Mouse (Mus musculus): ENCODE measurements around the gene Ap5b1. TPM values are rescaled to one million over a fixed set of nuclear protein-coding genes. Genes with fewer than 3 reads are reported as not detected.

The Ap5b1 gene
- total RNA-seq, 1 experiment = 6.4 TPM

DNA sequence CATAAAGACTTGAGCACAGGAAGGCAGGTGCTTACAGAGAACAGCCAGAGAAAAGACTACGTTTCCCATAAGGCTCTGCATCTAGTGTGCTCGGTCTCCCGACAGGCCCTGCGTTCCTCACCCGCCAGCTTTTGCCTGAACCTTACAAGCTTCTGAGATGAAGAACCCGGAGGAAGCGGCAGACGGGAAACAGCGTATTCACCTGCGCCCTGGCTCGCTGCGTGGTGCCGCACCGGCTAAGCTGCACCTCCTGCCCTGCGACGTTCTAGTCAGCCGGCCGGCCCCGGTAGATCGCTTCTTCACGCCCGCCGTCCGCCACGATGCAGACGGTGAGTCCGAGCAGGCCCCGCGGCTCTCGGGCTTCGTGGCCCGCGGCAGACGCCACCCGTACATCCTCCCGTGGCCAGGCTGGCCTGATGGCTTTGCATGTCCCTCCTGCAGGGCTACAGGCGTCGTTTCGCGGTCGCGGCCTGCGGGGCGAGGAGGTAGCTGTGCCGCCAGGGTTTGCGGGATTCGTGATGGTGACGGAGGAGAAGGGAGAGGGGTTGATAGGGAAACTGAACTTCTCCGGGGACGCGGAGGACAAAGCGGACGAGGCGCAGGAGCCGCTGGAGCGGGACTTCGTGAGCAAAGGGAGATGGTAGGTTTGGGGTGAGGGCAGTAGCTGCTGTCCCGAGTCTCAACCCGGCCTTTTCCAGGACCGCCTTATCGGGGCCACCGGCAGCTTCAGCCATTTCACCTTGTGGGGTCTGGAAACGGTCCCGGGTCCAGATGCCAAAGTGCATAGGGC, 34.1 kb downstream of the Ap5b1 start, which contains the start of gene Rnaseh2c:
Rnaseh2c (plus strand) TSS at position 122 of the 790 bp plus-strand sequence.
- Histone ChIP-seq H3K36me3 (ENCODE audit: control insufficient read depth, insufficient read depth, low read length, poor library complexity, severe bottlenecking) (peaks cover 38% of the 10 kb centered on the region), H3K9ac (ENCODE audit: insufficient read depth, low read depth, low read length, poor library complexity, severe bottlenecking) (peak within 1 kb of the TSS; percentile 88), H3K4me3 (ENCODE audit: insufficient read depth in 1 of 2, low read depth in 1 of 2, low read length in 2 of 2, poor library complexity in 1 of 2, severe bottlenecking in 1 of 2) (peak within 1 kb of the TSS; percentile 80 to 96), H3K4me1 (ENCODE audit: control insufficient read depth in 2 of 2, insufficient read depth in 2 of 2, low read length in 2 of 2, poor library complexity in 1 of 2) (peaks cover 0 to 5% of the 10 kb centered on the region in 2 experiments; a peak in 3 of 4 replicates), H3K9me3 (ENCODE audit: control insufficient read depth, insufficient read depth, low read depth, low read length) (no peaks in the 10 kb centered on the region), H3K27ac (ENCODE audit: insufficient read depth, low read depth, low read length, poor library complexity, severe bottlenecking) (peak within 1 kb of the TSS; percentile 8)
- in situ Hi-C loops (cut with MboI; ENCODE audit: low sequenced_read_pairs in 2 of 2, unreplicated experiment in 2 of 2) = no loop called here
- peak; percentile 65 for DNase-seq (ENCODE audit: low read depth, low spot score)
- TF ChIP-seq ZNF384 (IDR thresholded peaks at IDR 0.05; ENCODE audit: low read depth, low read length) (no peak), MAFK (IDR thresholded peaks at IDR 0.05; ENCODE audit: insufficient read depth, low read depth, low read length) (no peak), CHD2 (IDR thresholded peaks at IDR 0.05; ENCODE audit: low read depth, low read length) (no peak), ZC3H11A (IDR thresholded peaks at IDR 0.05; ENCODE audit: borderline replicate concordance, low read depth, low read length) (no peak), HCFC1 (IDR thresholded peaks at IDR 0.05; ENCODE audit: borderline replicate concordance, insufficient read depth, low read length) (peak; percentile 98)

- TF ChIP-seq ZNF384 (IDR thresholded peaks at IDR 0.05; ENCODE audit: low read depth, low read length) = no peak
- no peak for TF ChIP-seq HCFC1 (IDR thresholded peaks at IDR 0.05; ENCODE audit: borderline replicate concordance, insufficient read depth, low read length)
- TF ChIP-seq CHD2 (IDR thresholded peaks at IDR 0.05; ENCODE audit: low read depth, low read length) = no peak
- no peak for TF ChIP-seq MAFK (IDR thresholded peaks at IDR 0.05; ENCODE audit: insufficient read depth, low read depth, low read length)
- TF ChIP-seq ZC3H11A (IDR thresholded peaks at IDR 0.05; ENCODE audit: borderline replicate concordance, low read depth, low read length) = no peak
- no peak overlapping the region for H3K9ac ChIP-seq (ENCODE audit: insufficient read depth, low read depth, low read length, poor library complexity, severe bottlenecking)
- no peaks in the 10 kb centered on the region for H3K9me3 ChIP-seq (ENCODE audit: control insufficient read depth, insufficient read depth, low read depth, low read length)
- in situ Hi-C loops (cut with MboI; ENCODE audit: low sequenced_read_pairs in 2 of 2, unreplicated experiment in 2 of 2) = no loop called here
- peaks cover 0 to 5% of the 10 kb centered on the region in 2 experiments; a peak in 3 of 4 replicates for H3K4me1 ChIP-seq (ENCODE audit: control insufficient read depth in 2 of 2, insufficient read depth in 2 of 2, low read length in 2 of 2, poor library complexity in 1 of 2)
- peaks cover 54% of the 10 kb centered on the region for H3K36me3 ChIP-seq (ENCODE audit: control insufficient read depth, insufficient read depth, low read length, poor library complexity, severe bottlenecking)
- H3K4me3 ChIP-seq (ENCODE audit: insufficient read depth in 1 of 2, low read depth in 1 of 2, low read length in 2 of 2, poor library complexity in 1 of 2, severe bottlenecking in 1 of 2) = no peak overlapping the region
- H3K27ac ChIP-seq (ENCODE audit: insufficient read depth, low read depth, low read length, poor library complexity, severe bottlenecking) = no peak overlapping the region
- no peak for DNase-seq (ENCODE audit: low read depth, low spot score)
These were observed 35.8 kb downstream of the Ap5b1 start for GRCm38 (mm10) chr19:5603664-5604063.

- TF ChIP-seq ZC3H11A (IDR thresholded peaks at IDR 0.05; ENCODE audit: borderline replicate concordance, low read depth, low read length) (no peak), MAFK (IDR thresholded peaks at IDR 0.05; ENCODE audit: insufficient read depth, low read depth, low read length) (no peak), HCFC1 (IDR thresholded peaks at IDR 0.05; ENCODE audit: borderline replicate concordance, insufficient read depth, low read length) (no peak), CHD2 (IDR thresholded peaks at IDR 0.05; ENCODE audit: low read depth, low read length) (no peak), ZNF384 (IDR thresholded peaks at IDR 0.05; ENCODE audit: low read depth, low read length) (no peak)
- peaks cover 58% of the 10 kb centered on the region for H3K36me3 ChIP-seq (ENCODE audit: control insufficient read depth, insufficient read depth, low read length, poor library complexity, severe bottlenecking)
- H3K4me1 ChIP-seq (ENCODE audit: control insufficient read depth in 2 of 2, insufficient read depth in 2 of 2, low read length in 2 of 2, poor library complexity in 1 of 2) = peaks cover 0 to 10% of the 10 kb centered on the region in 2 experiments; a peak in 3 of 4 replicates
- H3K4me3 ChIP-seq (ENCODE audit: insufficient read depth in 1 of 2, low read depth in 1 of 2, low read length in 2 of 2, poor library complexity in 1 of 2, severe bottlenecking in 1 of 2) = no peak overlapping the region
- H3K9me3 ChIP-seq (ENCODE audit: control insufficient read depth, insufficient read depth, low read depth, low read length) = no peaks in the 10 kb centered on the region
- no peak overlapping the region for H3K9ac ChIP-seq (ENCODE audit: insufficient read depth, low read depth, low read length, poor library complexity, severe bottlenecking)
- in situ Hi-C loops (cut with MboI; ENCODE audit: low sequenced_read_pairs in 2 of 2, unreplicated experiment in 2 of 2) = no loop called here
- no peak overlapping the region for H3K27ac ChIP-seq (ENCODE audit: insufficient read depth, low read depth, low read length, poor library complexity, severe bottlenecking)
- no peak for DNase-seq (ENCODE audit: low read depth, low spot score)
These were observed 37.3 kb downstream of the Ap5b1 start for GRCm38 (mm10) chr19:5605126-5605525.

GRCm38 (mm10) chr19:5606196-5606595, 38.4 kb downstream of the Ap5b1 start:
- in situ Hi-C loops (cut with MboI; ENCODE audit: low sequenced_read_pairs in 2 of 2, unreplicated experiment in 2 of 2) = no loop called here
- TF ChIP-seq ZC3H11A (IDR thresholded peaks at IDR 0.05; ENCODE audit: borderline replicate concordance, low read depth, low read length) (no peak), HCFC1 (IDR thresholded peaks at IDR 0.05; ENCODE audit: borderline replicate concordance, insufficient read depth, low read length) (no peak), MAFK (IDR thresholded peaks at IDR 0.05; ENCODE audit: insufficient read depth, low read depth, low read length) (no peak), ZNF384 (IDR thresholded peaks at IDR 0.05; ENCODE audit: low read depth, low read length) (no peak), CHD2 (IDR thresholded peaks at IDR 0.05; ENCODE audit: low read depth, low read length) (no peak)
- Histone ChIP-seq H3K36me3 (ENCODE audit: control insufficient read depth, insufficient read depth, low read length, poor library complexity, severe bottlenecking) (peaks cover 58% of the 10 kb centered on the region), H3K4me1 (ENCODE audit: control insufficient read depth in 2 of 2, insufficient read depth in 2 of 2, low read length in 2 of 2, poor library complexity in 1 of 2) (peaks cover 1 to 14% of the 10 kb centered on the region in 2 experiments; a peak in 3 of 4 replicates), H3K9me3 (ENCODE audit: control insufficient read depth, insufficient read depth, low read depth, low read length) (no peaks in the 10 kb centered on the region), H3K4me3 (ENCODE audit: insufficient read depth in 1 of 2, low read depth in 1 of 2, low read length in 2 of 2, poor library complexity in 1 of 2, severe bottlenecking in 1 of 2) (no peak overlapping the region), H3K27ac (ENCODE audit: insufficient read depth, low read depth, low read length, poor library complexity, severe bottlenecking) (no peak overlapping the region), H3K9ac (ENCODE audit: insufficient read depth, low read depth, low read length, poor library complexity, severe bottlenecking) (no peak overlapping the region)
- no peak for DNase-seq (ENCODE audit: low read depth, low spot score)

Data from ES-E14 (cell line).